Mouse (Mus musculus) ES-E14 (cell line): ENCODE results near the gene Ltbp1. TPM values are rescaled to one million over a fixed set of nuclear protein-coding genes. Genes with fewer than 3 reads are reported as not detected.

ENCODE experiments used
- DNase-seq: peaks from one replicate; pipeline ENCODE4 v3.0.0-alpha.2; 2013; ENCODE audit warnings: low read depth, low spot score
- H3K27ac ChIP-seq: 2 replicates; pipeline ENCODE4 v1.5.1; 2012; ENCODE audit warnings: low read depth, mild to moderate bottlenecking, low read length, moderate library complexity, mixed read lengths; ENCODE audit not compliant: poor library complexity, insufficient read depth, severe bottlenecking
- H3K36me3 ChIP-seq: 2 replicates; pipeline ENCODE4 v1.6.1; 2012; ENCODE audit warnings: mild to moderate bottlenecking, low read length, moderate library complexity, mixed read lengths; ENCODE audit not compliant: control insufficient read depth, poor library complexity, insufficient read depth, severe bottlenecking
- H3K4me1 ChIP-seq, 2 experiments: fragments of 150-350 bp in 1 of 2; sonication (generic) in 1 of 2; 2 replicates each; pipeline ENCODE4 v1.6.1; 2012; ENCODE audit warnings: low read length in 2 of 2, mild to moderate bottlenecking in 1 of 2, mixed read lengths in 1 of 2; ENCODE audit not compliant: control insufficient read depth in 2 of 2, insufficient read depth in 2 of 2, poor library complexity in 1 of 2
- H3K4me3 ChIP-seq, 2 experiments: fragments of 150-350 bp in 1 of 2; sonication (generic) in 1 of 2; 2 replicates each; pipeline ENCODE4 v1.5.1; 2012; ENCODE audit warnings: low read length in 2 of 2, low read depth in 1 of 2, mild to moderate bottlenecking in 1 of 2, mixed read lengths in 1 of 2; ENCODE audit not compliant: insufficient read depth in 1 of 2, poor library complexity in 1 of 2, severe bottlenecking in 1 of 2
- H3K9ac ChIP-seq: 2 replicates; pipeline ENCODE4 v1.6.1; 2012; ENCODE audit warnings: low read depth, mild to moderate bottlenecking, low read length, mixed read lengths; ENCODE audit not compliant: poor library complexity, insufficient read depth, severe bottlenecking
- H3K9me3 ChIP-seq: fragments of 150-350 bp; sonication (generic); 2 replicates; pipeline ENCODE4 v1.6.1; 2012; ENCODE audit warnings: low read depth, mild to moderate bottlenecking, low read length; ENCODE audit not compliant: control insufficient read depth, insufficient read depth
- CHD2 ChIP-seq: IDR thresholded peaks from 2 replicates; pipeline ENCODE4 v1.6.1; 2014; ENCODE audit warnings: mild to moderate bottlenecking, low read depth, low read length, inconsistent platforms
- HCFC1 ChIP-seq: IDR thresholded peaks from 2 replicates; pipeline ENCODE4 v1.6.1; 2012; ENCODE audit warnings: low read length, inconsistent platforms, borderline replicate concordance; ENCODE audit not compliant: insufficient read depth
- MAFK ChIP-seq: IDR thresholded peaks from 2 replicates; pipeline ENCODE4 v1.6.1; 2014; ENCODE audit warnings: mild to moderate bottlenecking, low read depth, low read length, inconsistent platforms; ENCODE audit not compliant: insufficient read depth
- ZC3H11A ChIP-seq: IDR thresholded peaks from 2 replicates; pipeline ENCODE4 v1.6.1; 2012; ENCODE audit warnings: low read depth, mild to moderate bottlenecking, inconsistent platforms, low read length, borderline replicate concordance
- ZNF384 ChIP-seq: IDR thresholded peaks from 2 replicates; pipeline ENCODE4 v1.6.1; 2012; ENCODE audit warnings: low read depth, low read length, inconsistent platforms
- in situ Hi-C, 2 experiments: fragments of 600-800 bp; cut with MboI; formaldehyde crosslinking; loops; one replicate each; pipeline ENCODE4 v1.15.1; 2025; ENCODE audit warnings: low sequenced_read_pairs in 2 of 2, inconsistent platforms in 1 of 2; ENCODE audit not compliant: unreplicated experiment in 2 of 2
- total RNA-seq: library from RNA; depleted of rRNA; stranded (reverse); fragments of 300-350 nt; gene quantifications from 2 replicates; pipeline ENCODE4 v1.2.3, GENCODE M21; 2012

Ltbp1 gene
- total RNA-seq, 1 experiment, result 25.2 TPM

DNA sequence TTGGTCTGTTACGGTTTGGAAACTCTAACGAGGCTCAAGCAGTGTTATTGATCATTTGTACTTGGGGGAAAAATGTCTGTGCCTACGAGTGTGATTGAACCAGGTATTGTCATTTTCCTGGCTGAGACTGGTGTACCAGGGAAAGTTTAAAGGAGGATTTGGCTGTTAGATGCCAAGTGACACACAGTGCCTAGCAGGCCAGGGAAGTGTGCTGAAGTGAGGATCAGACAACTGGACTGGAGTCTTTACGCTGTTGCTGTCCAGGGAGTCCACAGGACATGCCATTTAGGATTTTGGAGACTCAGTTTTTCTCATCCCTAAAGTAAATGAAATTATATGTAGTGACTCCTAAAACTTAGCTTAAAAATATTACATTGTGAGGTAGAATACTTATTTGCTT is 174.9 kb downstream of the Ltbp1 start:
- no peaks in the 10 kb centered on the region for H3K4me1 ChIP-seq
- no peak overlapping the region for H3K27ac ChIP-seq
- no peak for DNase-seq
- in situ Hi-C loops, result no loop called here
- H3K9me3 ChIP-seq, result no peaks in the 10 kb centered on the region
- no peaks in the 10 kb centered on the region for H3K36me3 ChIP-seq
- H3K4me3 ChIP-seq, result no peak overlapping the region
- TF ChIP-seq ZNF384, result no peak
- H3K9ac ChIP-seq, result no peak overlapping the region

DNA sequence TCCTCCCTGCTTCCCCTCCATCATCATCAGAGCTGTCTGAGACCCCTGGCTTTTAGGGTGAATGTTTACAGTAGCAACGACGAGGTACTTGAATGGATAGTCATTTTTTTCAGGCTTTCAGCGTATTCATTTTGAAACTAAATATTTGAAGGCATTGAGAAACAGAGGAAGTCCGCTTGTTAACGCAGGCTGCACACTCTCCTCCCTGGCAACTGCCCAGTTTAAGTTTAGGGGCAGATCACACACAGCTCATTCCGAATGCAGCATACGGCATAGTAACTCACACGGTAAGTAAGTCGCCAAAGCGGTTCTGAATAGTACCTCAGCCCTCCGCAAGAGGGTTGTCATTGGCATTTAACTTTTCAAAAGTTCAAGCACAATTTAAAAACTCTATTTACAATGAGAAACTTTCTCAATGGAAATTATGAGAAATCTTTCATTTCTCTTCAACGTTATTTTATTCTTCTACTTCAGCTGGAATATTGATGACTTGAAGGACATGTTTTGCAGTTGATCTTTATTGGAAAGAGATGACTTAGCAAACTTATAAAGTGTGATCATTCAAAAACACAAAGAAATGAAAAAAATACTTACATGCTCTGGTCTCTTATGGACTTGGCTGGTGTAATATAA is 175.7 kb downstream of the Ltbp1 start:
- DNase-seq, result no peak
- in situ Hi-C loops, result no loop called here
- Histone ChIP-seq H3K36me3 (no peaks in the 10 kb centered on the region), H3K4me3 (no peak overlapping the region), H3K9ac (no peak overlapping the region), H3K9me3 (no peaks in the 10 kb centered on the region), H3K27ac (no peak overlapping the region), H3K4me1 (no peaks in the 10 kb centered on the region)
- TF ChIP-seq MAFK (no peak), ZNF384 (no peak), CHD2 (no peak), ZC3H11A (no peak), HCFC1 (no peak)

DNA sequence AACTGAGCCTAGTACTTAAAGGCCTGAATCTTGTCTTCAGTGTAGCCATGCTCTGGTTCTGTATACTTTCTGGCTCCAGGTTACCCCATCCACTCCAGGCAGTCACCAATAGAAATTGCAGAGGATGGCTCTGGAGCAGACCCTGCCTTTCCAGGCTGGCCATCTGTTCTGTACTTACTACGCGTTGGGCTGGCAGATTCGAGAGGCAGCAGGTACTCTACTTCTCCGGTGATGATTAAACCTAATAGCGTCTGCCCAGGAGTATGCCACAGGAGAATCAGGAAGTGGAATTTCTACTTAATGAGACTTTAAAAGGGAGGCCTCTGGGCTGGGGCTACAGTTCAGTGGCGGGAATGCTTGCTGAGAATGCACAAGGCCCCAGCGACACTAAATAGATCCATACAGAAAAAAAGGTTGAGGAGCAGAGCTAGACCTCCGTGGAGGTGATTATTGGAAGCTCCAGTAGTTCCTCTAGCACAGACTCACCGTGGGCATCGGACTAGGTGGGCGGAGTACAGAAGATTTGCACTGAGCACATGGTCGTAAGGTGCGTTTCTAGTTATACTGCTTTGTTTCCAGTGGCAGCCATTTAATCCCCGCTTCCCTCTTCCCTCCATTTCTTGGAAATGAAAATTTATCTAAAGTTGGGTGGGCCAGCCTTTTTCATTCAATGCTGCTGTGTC is 177.1 kb downstream of the Ltbp1 start:
- no peak for DNase-seq
- Histone ChIP-seq H3K9me3 (no peaks in the 10 kb centered on the region), H3K4me3 (no peak overlapping the region), H3K36me3 (no peaks in the 10 kb centered on the region), H3K9ac (no peak overlapping the region), H3K4me1 (no peaks in the 10 kb centered on the region), H3K27ac (no peak overlapping the region)
- TF ChIP-seq HCFC1 (no peak), ZNF384 (no peak), CHD2 (no peak), ZC3H11A (no peak), MAFK (no peak)
- in situ Hi-C loops, result no loop called here

DNA sequence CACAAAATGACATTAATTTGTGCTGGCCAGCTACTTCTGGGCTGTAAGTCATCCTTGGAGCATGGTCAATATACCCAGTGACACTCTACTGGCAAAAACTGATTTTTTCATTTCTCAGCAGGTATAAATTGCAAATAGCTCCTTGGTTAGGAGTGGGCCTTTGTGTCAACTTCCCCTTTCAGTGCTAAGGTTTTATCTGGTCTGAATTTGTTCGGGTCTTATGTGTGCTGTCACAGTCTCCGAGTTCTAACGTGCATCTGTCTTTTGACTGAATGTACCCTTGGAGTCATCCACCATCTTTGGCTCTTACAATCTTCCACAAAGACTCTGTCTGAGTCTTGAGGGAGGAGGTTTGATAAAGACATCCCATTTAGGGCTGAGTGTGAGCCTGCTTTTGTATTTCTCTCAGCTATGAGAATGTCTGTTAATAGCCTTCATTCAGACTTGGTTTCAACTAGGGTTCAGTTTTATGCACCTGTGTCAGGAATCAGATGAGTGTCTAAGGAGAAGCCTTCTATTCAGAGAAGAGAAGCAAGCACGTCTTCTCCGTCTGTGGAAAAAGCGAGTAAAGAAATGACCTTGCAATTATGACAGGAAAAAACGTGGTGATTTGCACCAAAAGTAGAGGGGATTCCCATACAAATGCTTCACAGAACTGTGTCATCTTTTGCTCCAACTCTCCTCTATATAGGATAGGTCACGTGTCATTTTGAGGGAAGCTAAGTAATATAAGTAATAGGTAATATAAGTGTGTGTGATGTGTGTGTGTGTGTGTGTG is 181.6 kb downstream of the Ltbp1 start:
- no peaks in the 10 kb centered on the region for H3K9me3 ChIP-seq
- TF ChIP-seq HCFC1 (no peak), ZC3H11A (no peak), CHD2 (no peak), MAFK (no peak), ZNF384 (no peak)
- H3K27ac ChIP-seq, result no peak overlapping the region
- H3K9ac ChIP-seq, result no peak overlapping the region
- no peaks in the 10 kb centered on the region for H3K4me1 ChIP-seq
- H3K36me3 ChIP-seq, result no peaks in the 10 kb centered on the region
- no peak overlapping the region for H3K4me3 ChIP-seq
- in situ Hi-C loops, result no loop called here
- DNase-seq, result no peak
